Mouse (Mus musculus) ES-Bruce4 (cell line): ENCODE results near the gene Nin. TPM values are rescaled to one million over a fixed set of nuclear protein-coding genes. Genes with fewer than 3 reads are reported as not detected.

ENCODE experiments used
- H3K27ac ChIP-seq: 2 replicates; pipeline ENCODE4 v1.5.1; 2012; ENCODE audit warnings: low read length, inconsistent platforms; ENCODE audit not compliant: insufficient read depth
- H3K27me3 ChIP-seq: 2 replicates; pipeline ENCODE4 v1.6.1; 2012; ENCODE audit warnings: mild to moderate bottlenecking, low read length, inconsistent platforms; ENCODE audit not compliant: control insufficient read depth, poor library complexity, insufficient read depth, severe bottlenecking
- H3K36me3 ChIP-seq: 2 replicates; pipeline ENCODE4 v1.6.1; 2012; ENCODE audit warnings: inconsistent platforms, mild to moderate bottlenecking, low read length, moderate library complexity; ENCODE audit not compliant: control insufficient read depth, poor library complexity, insufficient read depth, severe bottlenecking
- H3K4me1 ChIP-seq: one replicate; pipeline ENCODE4 v1.8.1; 2011; ENCODE audit warnings: low read length; ENCODE audit not compliant: control insufficient read depth, insufficient read depth
- H3K4me3 ChIP-seq: 2 replicates; pipeline ENCODE4 v1.5.1; 2011; ENCODE audit warnings: low read depth, mild to moderate bottlenecking, low read length
- H3K9ac ChIP-seq: 2 replicates; pipeline ENCODE4 v1.6.1; 2012; ENCODE audit warnings: low read depth, mild to moderate bottlenecking, inconsistent platforms; ENCODE audit not compliant: poor library complexity, severe bottlenecking
- H3K9me3 ChIP-seq: replicated peaks from 2 replicates; pipeline ENCODE4 v1.6.1; 2012; ENCODE audit warnings: mild to moderate bottlenecking, low read length, inconsistent platforms; ENCODE audit not compliant: control insufficient read depth, poor library complexity, insufficient read depth, severe bottlenecking
- CTCF ChIP-seq: IDR thresholded peaks from one replicate; pipeline ENCODE4 v1.8.1; 2011; ENCODE audit warnings: low read depth, low read length
- POLR2A ChIP-seq: IDR thresholded peaks from one replicate; pipeline ENCODE4 v1.8.1; 2011; ENCODE audit warnings: low read length; ENCODE audit not compliant: insufficient read depth
- polyA plus RNA-seq: library from polyadenylated mRNA; stranded (reverse); fragments of >200 nt; gene quantifications from 2 replicates; pipeline ENCODE4 v1.2.4, GENCODE M21; 2011; ENCODE audit warnings: low read depth; ENCODE audit not compliant: missing spikeins, insufficient read depth, insufficient read length

Gene Nin
- polyA plus RNA-seq, 1 experiment, result 7.3 TPM

- Histone ChIP-seq H3K27ac (no peak overlapping the region), H3K36me3 (peaks cover 10% of the 10 kb centered on the region), H3K27me3 (no peaks in the 10 kb centered on the region), H3K4me3 (no peak overlapping the region), H3K9me3 (no peaks in the 10 kb centered on the region), H3K4me1 (no peaks in the 10 kb centered on the region), H3K9ac (no peak overlapping the region)
- peak; percentile 39 for TF ChIP-seq CTCF
- TF ChIP-seq POLR2A, result no peak
Measured at GRCm38 (mm10) chr12:69962468-69962867, 151.0 kb downstream of the Nin start.

Other genes starting within 250 kb of the Nin start
- gene Atl1, start 221.1 kb downstream of the Nin start, polyA plus RNA-seq, result 6.1 and 10.2 TPM in 2 replicates
- 106 and 107 TPM in 2 replicates for gene Map4k5, start 220.5 kb downstream of the Nin start, polyA plus RNA-seq
- 48.8 and 49.4 TPM in 2 replicates for gene Sav1, start 126.7 kb downstream of the Nin start, polyA plus RNA-seq
- gene Abhd12b, start 40.4 kb upstream of the Nin start, polyA plus RNA-seq, result not detected in 2 replicates
- 3.6 and 4.8 TPM in 2 replicates for gene Pygl, start 117.8 kb upstream of the Nin start, polyA plus RNA-seq
- not detected in 2 replicates for gene Trim9, start 233.9 kb upstream of the Nin start, polyA plus RNA-seq